Mouse (Mus musculus) erythroblast, embryonic 14.5 days (primary cell): ENCODE measurements around the gene Egln1.

ENCODE experiments used
- GATA1 ChIP-seq: IDR thresholded peaks from 2 replicates; pipeline ENCODE4 v1.6.1; 2012; ENCODE audit warnings: low read length, inconsistent platforms, mixed read lengths
- TAL1 ChIP-seq: IDR thresholded peaks from 3 replicates; pipeline ENCODE4 v1.6.1; 2012; ENCODE audit warnings: low read length, inconsistent platforms, mixed read lengths

DNA sequence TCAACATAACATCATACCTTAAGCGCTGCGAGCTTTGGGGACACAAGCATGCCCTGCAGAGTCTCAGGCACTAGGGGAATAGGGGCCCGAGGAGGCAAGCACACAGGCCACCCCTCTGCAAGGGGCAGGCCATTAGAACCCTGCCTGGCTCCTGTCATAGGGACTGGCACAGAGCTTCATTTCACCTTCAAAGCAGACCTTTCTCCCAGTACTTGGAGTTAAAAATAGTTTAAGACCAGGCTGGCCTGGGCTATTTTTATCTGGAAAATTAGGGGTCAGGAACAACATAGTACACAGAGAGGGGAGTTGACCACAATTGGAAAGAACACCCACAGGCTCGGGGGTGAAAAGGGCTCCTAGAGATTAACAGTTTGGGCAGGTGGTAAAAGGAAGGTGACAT is 11.8 kb downstream of the Egln1 start:
- no peak for TF ChIP-seq GATA1
- TF ChIP-seq TAL1, result no peak
